Mouse (Mus musculus) heart, adult 2 months (tissue): ENCODE results near the gene Atmin.

Experiments
- CTCF ChIP-seq: fragments of 200-600 bp; IDR thresholded peaks from 2 replicates; pipeline ENCODE4 v1.8.1; 2022; ENCODE audit warnings: antibody characterized with exemption, mild to moderate bottlenecking, moderate library complexity
- POLR2A ChIP-seq: fragments of 200-500 bp; IDR thresholded peaks from 2 replicates; pipeline ENCODE4 v1.6.1; 2011; ENCODE audit warnings: mild to moderate bottlenecking, low read depth, low read length, control low read depth; ENCODE audit not compliant: insufficient read depth

- TF ChIP-seq CTCF (no peak), POLR2A (no peak)
Measured at GRCm38 (mm10) chr8:116943555-116944384, 577 bp downstream of the Atmin start.
